Mouse (Mus musculus) cerebellum, adult 2 months (tissue): ENCODE results near the gene Fam205c. TPM values are rescaled to one million over a fixed set of nuclear protein-coding genes. Genes with fewer than 3 reads are reported as not detected.
"Not testable (repeated sequence)": the region's sequence is repeated elsewhere in the genome, so short reads cannot be mapped to it uniquely, and the experiment has no call there.

Source experiments
- DNase-seq, 2 experiments: peaks; one replicate each; pipeline ENCODE4 v3.0.0; 2021
- H3K27ac ChIP-seq: fragments of 200-500 bp; 2 replicates; pipeline ENCODE4 v1.5.1; 2012; ENCODE audit warnings: low read length, control low read depth, inconsistent platforms; ENCODE audit not compliant: insufficient read depth
- H3K27me3 ChIP-seq: fragments of 200-500 bp; 2 replicates; pipeline ENCODE4 v1.6.1; 2012; ENCODE audit warnings: inconsistent platforms, mild to moderate bottlenecking, low read length, moderate library complexity; ENCODE audit not compliant: control insufficient read depth, insufficient read depth
- H3K4me1 ChIP-seq: fragments of 200-500 bp; 2 replicates; pipeline ENCODE4 v1.6.1; 2011; ENCODE audit warnings: low read length; ENCODE audit not compliant: control insufficient read depth, insufficient read depth
- H3K4me3 ChIP-seq: fragments of 200-500 bp; replicated peaks from 2 replicates; pipeline ENCODE3; 2011; ENCODE audit warnings: mild to moderate bottlenecking, low read depth, low read length, control low read depth; ENCODE audit not compliant: insufficient read depth
- CTCF ChIP-seq: fragments of 200-500 bp; IDR thresholded peaks from 2 replicates; pipeline ENCODE4 v1.5.1; 2011; ENCODE audit warnings: low read depth, mild to moderate bottlenecking, control low read depth, low read length, moderate library complexity, borderline replicate concordance; ENCODE audit not compliant: insufficient read depth
- POLR2A ChIP-seq: fragments of 200-500 bp; IDR thresholded peaks from 2 replicates; pipeline ENCODE4 v1.6.1; 2011; ENCODE audit warnings: low read length, control low read depth, borderline replicate concordance; ENCODE audit not compliant: insufficient read depth
- WGBS: fragments of 180-500 bp; shearing (Covaris S2); methylation state at CpG from one replicate; pipeline ENCODE4 v1.1.7; 2018; 5-methylcytosine and 5-hydroxymethylcytosine counted together
- polyA plus RNA-seq: library from polyadenylated mRNA; depleted of rRNA; stranded (reverse); fragments of >200 nt; gene quantifications from 2 replicates; pipeline ENCODE4 v1.2.3, GENCODE M21; 2012; rRNA removed

Gene Fam205c
- polyA plus RNA-seq, 1 experiment: 0.10 TPM

- TF ChIP-seq POLR2A (no peak), CTCF (no peak)
- H3K4me1 ChIP-seq: no peaks in the 10 kb centered on the region
- H3K4me3 ChIP-seq: no peak overlapping the region
- H3K27ac ChIP-seq: no peak overlapping the region
- DNase-seq: no peak
- no peaks in the 10 kb centered on the region for H3K27me3 ChIP-seq
- WGBS: 86% methylated on average over 16 of the region's 16 CpGs
These were observed 1.1 kb downstream of the Fam205c start for GRCm38 (mm10) chr4:42872746-42873435.

- TF ChIP-seq POLR2A (no peak), CTCF (no peak)
- no peak for DNase-seq
- WGBS: 95% methylated on average over 7 of the region's 7 CpGs
- no peak overlapping the region for H3K4me3 ChIP-seq
- no peak overlapping the region for H3K27ac ChIP-seq
- H3K27me3 ChIP-seq: no peaks in the 10 kb centered on the region
- no peaks in the 10 kb centered on the region for H3K4me1 ChIP-seq
These were observed 1.9 kb downstream of the Fam205c start for GRCm38 (mm10) chr4:42872151-42872550.

DNA sequence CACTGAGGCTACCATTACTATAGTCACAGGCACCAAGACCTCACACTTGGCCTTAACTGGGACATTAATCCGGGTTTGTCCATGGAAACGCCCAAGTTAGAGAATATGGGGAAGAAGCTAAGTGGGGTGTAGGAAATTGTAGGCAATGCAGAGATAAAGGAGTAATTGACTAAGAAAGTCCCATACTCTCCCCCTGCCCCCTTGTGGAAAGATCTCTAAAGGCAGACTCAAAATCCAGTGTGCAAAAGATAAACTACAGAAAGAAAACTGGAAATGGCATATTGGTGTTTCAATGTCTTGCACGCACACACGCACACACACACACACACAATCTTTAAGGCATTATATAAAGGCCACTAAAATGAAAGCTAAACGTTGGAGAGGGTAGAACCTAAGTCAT lies 3.3 kb downstream of the Fam205c start:
- Histone ChIP-seq H3K27me3 (no peaks in the 10 kb centered on the region), H3K4me3 (no peak overlapping the region), H3K4me1 (no peaks in the 10 kb centered on the region), H3K27ac (no peak overlapping the region)
- TF ChIP-seq POLR2A (no peak), CTCF (no peak)
- DNase-seq: no peak
- WGBS: 85% methylated on average over 5 of the region's 5 CpGs

DNA sequence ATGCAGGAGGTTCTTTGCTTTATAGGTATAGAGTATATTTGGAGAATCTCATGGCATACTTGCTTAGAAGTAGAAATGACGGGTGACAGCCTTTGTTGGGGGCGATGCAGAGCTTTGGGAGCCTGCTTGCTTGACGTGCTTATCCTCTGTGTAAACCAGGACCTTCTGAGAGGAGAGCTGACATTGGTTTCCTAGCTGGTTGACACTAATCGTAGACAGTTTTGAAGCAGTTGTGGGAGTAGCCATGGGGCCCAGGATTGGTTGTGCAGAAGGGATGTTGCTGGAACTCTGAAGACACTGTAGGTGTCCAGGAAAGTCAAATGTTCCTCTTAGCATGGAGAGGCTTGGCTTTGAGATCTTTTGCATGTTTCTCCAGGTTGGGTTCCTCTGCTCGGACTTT lies 5.8 kb downstream of the Fam205c start:
- no peak overlapping the region for H3K27ac ChIP-seq
- no peak for TF ChIP-seq CTCF
- no peak for TF ChIP-seq POLR2A
- H3K4me1 ChIP-seq: no peaks in the 10 kb centered on the region
- H3K27me3 ChIP-seq: no peaks in the 10 kb centered on the region
- DNase-seq: no peak
- no peak overlapping the region for H3K4me3 ChIP-seq
- whole genome bisulfite sequencing: 90% methylated on average over 5 of the region's 5 CpGs

DNA sequence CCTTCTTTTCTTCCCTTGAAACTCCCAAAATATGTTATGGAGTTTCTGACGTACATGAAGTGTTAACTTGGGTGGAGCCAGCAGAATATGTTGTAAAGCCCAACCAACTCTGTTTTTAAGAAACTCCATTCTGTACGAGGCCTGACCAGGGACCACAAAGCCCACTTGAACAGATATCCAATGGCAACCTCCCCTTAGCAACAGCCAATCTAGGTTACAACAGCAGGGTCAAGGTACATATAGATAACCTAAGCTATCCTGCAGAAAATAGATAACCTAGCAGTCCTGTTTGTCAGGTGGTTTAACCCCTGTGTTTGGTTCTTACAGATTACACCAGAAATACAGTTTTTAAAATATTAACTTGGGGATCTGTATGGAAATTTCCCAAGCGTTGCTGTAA lies 6.6 kb downstream of the Fam205c start:
- WGBS: 68% methylated on average over 3 of the region's 3 CpGs
- TF ChIP-seq POLR2A (no peak), CTCF (no peak)
- H3K27me3 ChIP-seq: no peaks in the 10 kb centered on the region
- no peaks in the 10 kb centered on the region for H3K4me1 ChIP-seq
- no peak for DNase-seq
- H3K4me3 ChIP-seq: no peak overlapping the region
- no peak overlapping the region for H3K27ac ChIP-seq

DNA sequence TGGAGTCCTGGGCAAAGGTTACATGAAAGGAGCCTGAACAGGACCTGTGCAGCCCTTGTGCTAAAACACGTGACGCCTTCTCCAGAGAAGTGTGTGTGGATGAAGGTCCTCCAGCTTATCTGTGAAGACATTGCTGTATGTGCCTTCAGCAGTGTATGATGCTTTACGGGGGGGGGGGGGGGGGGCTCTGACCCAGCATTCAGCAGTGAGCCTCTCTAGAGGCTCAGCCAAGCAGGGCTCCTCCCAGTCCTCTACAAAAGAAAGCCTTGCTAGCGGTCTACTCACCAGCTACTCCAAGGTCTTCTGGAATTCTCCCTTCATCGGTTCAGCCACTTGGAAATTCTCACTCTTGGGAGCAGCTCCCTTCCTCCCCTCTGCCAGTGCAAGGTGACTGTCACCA lies 10.5 kb downstream of the Fam205c start:
- WGBS: 81% methylated on average over 5 of the region's 5 CpGs

DNA sequence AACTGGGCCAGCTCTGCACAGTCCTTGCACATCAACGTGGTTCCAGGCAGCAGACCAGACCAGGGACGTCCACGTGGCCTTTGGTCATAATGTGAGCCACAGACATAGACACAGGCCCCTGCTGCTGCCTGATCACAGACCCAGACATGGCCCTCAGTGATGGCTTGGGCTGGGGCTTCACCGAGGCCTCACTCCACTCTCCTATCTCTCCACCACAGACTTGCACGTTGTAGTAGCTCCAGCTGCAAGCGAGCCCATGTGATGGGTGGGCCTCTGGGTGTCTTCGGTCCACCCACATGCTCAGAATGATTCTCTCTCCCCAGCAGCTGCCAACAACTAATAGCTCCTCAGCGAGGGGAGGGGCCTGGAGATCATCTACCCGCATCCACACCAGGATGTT lies 13.6 kb downstream of the Fam205c start:
- DNase-seq, H3K4me1 ChIP-seq, H3K4me3 ChIP-seq, H3K27me3 ChIP-seq, H3K27ac ChIP-seq: not testable (repeated sequence)
- WGBS: 74% methylated on average over 9 of the region's 9 CpGs

More for the DNA sequence above, 10.5 kb downstream of the Fam205c start:
- DNase-seq, H3K4me3 ChIP-seq, H3K27ac ChIP-seq, H3K4me1 ChIP-seq, H3K27me3 ChIP-seq: not testable (repeated sequence)

DNA sequence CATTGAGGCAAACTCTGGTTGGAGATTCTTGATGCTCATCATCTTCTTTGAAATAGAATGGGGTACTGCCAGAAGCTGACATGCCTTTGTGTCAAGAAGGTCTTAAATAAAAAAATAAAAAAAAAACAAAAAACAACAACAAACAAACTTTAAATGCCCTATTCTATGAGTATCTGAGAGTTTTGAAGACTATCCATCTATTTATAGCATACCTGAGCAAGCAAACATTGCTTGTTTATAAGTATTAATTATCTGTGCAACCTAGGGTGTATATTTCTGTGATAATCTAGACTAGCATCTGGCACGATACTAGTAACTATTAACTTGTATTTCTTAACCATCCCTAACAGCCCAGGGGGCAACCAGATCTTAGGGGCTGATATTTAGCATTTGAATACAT lies 17.4 kb downstream of the Fam205c start, which contains the start of gene Gm12394:
TSS of gene Gm12394 (minus strand) at position 101 of the 400 bp plus-strand sequence.
- not testable (repeated sequence) for H3K27ac ChIP-seq, H3K4me3 ChIP-seq, DNase-seq, H3K4me1 ChIP-seq, H3K27me3 ChIP-seq
- 91% methylated on average over 1 of the region's 1 CpGs for WGBS

DNA sequence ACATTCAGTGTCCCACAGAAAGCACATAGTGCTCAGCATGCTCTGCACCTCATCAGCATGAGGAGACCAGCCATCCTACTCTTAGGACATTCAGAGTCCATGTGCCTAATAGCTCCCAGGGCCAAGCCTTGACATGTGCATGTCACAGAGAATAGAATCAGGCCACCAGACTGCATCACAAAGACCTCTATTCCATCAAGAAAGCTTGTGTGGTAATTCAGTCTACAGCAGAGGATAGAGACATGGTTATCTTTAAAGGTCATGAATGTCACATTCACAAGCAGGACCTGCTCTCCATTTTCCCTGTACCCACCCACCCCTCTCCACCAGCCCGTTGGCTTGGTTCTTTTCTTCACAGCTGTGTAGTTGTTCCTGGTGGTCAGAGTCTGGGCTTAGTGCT lies 20.2 kb downstream of the Fam205c start, which contains the start of gene Fam205a1:
TSS of gene Fam205a1 (minus strand) at position 101 of the 400 bp plus-strand sequence.
- 83% methylated on average over 1 of the region's 1 CpGs for WGBS
- H3K4me1 ChIP-seq, H3K27ac ChIP-seq, DNase-seq, H3K4me3 ChIP-seq, H3K27me3 ChIP-seq: not testable (repeated sequence)

Other genes with a start within 250 kb of the Fam205c start
- 0.89 and 1.2 TPM in 2 replicates for gene Gm2564, start 244.5 kb downstream of the Fam205c start, polyA plus RNA-seq
- gene Ccl27b, start 219.0 kb downstream of the Fam205c start, polyA plus RNA-seq: 0.82 TPM in 1 of 2 replicates, not detected in the other
- gene Il11ra2, start 212.3 kb downstream of the Fam205c start, polyA plus RNA-seq: 0.14 TPM in 1 of 2 replicates, not detected in the other
- gene 4930578G10Rik, start 138.7 kb downstream of the Fam205c start, polyA plus RNA-seq: 0.34 and 1.1 TPM in 2 replicates
- gene Ccl19, start 117.7 kb downstream of the Fam205c start, polyA plus RNA-seq: 1.5 and 1.6 TPM in 2 replicates
- not detected in 2 replicates for gene Ccl21a, start 100.2 kb downstream of the Fam205c start, polyA plus RNA-seq
- gene Fam205a1, start 20.3 kb downstream of the Fam205c start, polyA plus RNA-seq: 0.35 and 0.59 TPM in 2 replicates
- 0.10 and 0.11 TPM in 2 replicates for gene Gm12394, start 17.5 kb downstream of the Fam205c start, polyA plus RNA-seq
- 79.9 and 84.1 TPM in 2 replicates for gene Phf24, start 42.4 kb upstream of the Fam205c start, polyA plus RNA-seq
- gene Dnajb5, start 75.6 kb upstream of the Fam205c start, polyA plus RNA-seq: 55.0 and 58.7 TPM in 2 replicates
- gene 1700022I11Rik, start 95.4 kb upstream of the Fam205c start, polyA plus RNA-seq: not detected in 2 replicates
- 196 and 200 TPM in 2 replicates for gene Vcp, start 126.3 kb upstream of the Fam205c start, polyA plus RNA-seq
- 36.2 and 36.7 TPM in 2 replicates for gene Fancg, start 136.3 kb upstream of the Fam205c start, polyA plus RNA-seq
- gene Pigo, start 151.6 kb upstream of the Fam205c start, polyA plus RNA-seq: 35.8 and 35.9 TPM in 2 replicates
- 138 and 142 TPM in 2 replicates for gene Stoml2, start 157.5 kb upstream of the Fam205c start, polyA plus RNA-seq
- gene Fam214b, start 172.0 kb upstream of the Fam205c start, polyA plus RNA-seq: 29.9 and 32.5 TPM in 2 replicates
- gene Unc13b, start 184.7 kb upstream of the Fam205c start, polyA plus RNA-seq: 12.8 and 14.5 TPM in 2 replicates